Mouse (Mus musculus) cerebellum, adult 11 months (tissue): Measurements from ENCODE around the gene Slc35f2.

Source experiments
- DNase-seq: peaks from one replicate; pipeline ENCODE4 v3.0.0; 2022

Slc35f2 gene

GRCm38 (mm10) chr9:53771344-53772021 is at the start of gene Slc35f2:
Slc35f2 (plus strand) TSS chr9:53771538.
- peak; percentile 1 for DNase-seq

- DNase-seq, result no peak
Measured at GRCm38 (mm10) chr9:53740829-53741404, 30.4 kb upstream of the Slc35f2 start.

GRCm38 (mm10) chr9:53750411-53750810 is 20.9 kb upstream of the Slc35f2 start:
- no peak for DNase-seq

DNA sequence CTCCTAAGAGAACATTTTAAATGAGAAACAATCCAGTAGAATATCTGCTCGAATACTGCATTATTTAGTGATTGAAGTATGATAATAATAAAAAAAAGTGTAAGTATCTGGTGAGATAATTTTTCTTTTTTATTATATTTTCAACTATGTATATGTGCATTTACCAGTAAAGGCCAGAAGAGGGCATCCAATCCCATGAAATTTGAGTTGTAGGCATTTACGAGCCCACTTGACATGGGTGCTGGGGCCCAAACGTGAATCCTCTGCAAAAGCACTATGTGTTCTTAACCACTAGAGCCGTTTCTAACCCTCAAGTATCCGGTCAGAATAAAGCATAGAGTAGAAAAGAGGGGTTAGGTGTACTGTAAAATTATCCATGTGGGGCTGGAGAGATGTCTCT is 20.4 kb upstream of the Slc35f2 start:
- no peak for DNase-seq

- DNase-seq, result no peak
Measured at GRCm38 (mm10) chr9:53754801-53755200, 16.5 kb upstream of the Slc35f2 start.

GRCm38 (mm10) chr9:53758142-53758541 is 13.2 kb upstream of the Slc35f2 start:
- DNase-seq, result no peak

DNA sequence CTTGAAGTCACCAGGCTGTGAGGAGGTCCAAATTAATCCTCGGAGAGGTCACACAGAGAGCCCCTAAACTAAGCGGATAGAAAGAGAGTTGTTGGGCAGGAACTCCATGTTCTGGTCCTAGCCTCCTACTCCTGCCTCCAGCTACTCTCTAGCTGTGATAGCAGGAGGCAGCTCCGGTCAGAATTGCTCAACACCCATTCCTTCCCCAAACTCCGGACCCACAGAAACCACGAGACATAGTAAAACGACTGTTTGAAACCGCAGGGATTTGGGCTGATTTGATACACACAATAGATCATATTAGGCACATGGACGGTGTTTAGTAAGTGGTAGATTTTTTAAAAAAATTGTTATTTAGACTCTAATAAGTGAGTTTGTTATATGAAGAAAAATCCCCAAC is 6.6 kb upstream of the Slc35f2 start:
- no peak for DNase-seq

GRCm38 (mm10) chr9:53768486-53768885 is 2.9 kb upstream of the Slc35f2 start:
- DNase-seq, result no peak

- no peak for DNase-seq
Measured at GRCm38 (mm10) chr9:53770771-53771343, 481 bp upstream of the Slc35f2 start.

DNA sequence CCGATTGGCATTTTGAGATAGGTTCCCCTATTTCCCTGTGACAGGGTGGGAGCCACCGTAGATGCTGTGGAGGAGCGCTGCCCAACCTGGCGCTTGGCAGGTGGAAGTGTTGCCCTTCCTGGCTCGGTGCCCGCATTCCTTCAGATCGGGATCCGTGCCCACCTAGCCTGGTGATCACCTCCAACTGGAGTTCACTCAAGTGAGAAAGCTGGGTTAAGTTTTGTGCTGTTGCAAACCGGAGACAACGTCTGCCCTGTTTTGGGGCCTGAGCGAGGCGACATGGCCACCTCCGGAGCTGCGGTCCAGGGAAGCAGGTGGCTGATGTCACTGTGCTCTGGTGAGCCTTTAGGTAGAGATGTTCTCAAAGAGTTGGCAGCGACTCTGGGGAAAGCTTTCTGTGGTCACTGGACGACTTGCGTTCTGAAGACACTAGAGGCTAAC is 803 bp downstream of the Slc35f2 start:
- peak; percentile 28 for DNase-seq

DNA sequence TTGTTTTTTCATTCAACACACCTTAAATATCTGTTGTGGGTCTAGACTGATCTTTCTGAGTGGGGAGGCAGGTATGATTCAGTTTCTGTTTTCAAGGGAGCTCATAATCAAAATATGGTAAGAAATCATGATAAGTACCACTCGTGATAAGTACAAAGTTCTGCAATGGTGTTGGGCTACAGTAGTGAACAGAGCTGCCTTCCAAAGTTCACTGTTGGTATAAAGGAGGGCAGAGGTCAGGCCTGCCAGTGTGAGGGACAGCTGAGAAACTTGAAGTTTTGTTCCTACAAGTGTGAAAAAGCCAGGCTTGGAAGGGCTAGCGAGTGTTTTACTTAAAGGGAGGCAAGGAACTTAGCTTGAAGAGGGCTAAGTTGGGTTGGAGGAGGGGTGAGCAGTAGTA is 4.2 kb downstream of the Slc35f2 start:
- no peak for DNase-seq

- no peak for DNase-seq
Measured at GRCm38 (mm10) chr9:53786561-53787407, 15.4 kb downstream of the Slc35f2 start.

DNA sequence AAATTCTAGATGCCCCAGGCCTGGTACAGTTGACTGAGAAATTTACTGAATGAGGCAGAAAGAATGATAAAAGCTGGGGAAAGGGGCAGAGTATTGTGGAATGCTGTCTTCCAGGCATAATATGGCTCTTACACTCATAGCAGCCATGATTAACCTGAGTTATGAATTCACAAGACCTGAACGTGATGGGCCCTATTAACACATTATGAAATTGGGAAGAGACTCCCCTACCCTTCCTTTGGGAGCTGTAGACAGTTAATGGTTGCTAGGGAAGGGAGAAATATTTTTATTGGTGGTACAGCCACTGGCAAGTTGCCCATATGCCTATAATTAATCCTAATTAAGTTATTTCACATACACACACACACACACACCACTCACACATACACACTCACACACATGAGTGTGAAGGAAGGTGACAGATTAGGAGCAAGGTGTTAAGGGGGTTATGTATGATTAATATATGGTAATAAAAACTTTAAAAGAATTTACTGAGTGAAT is 22.5 kb downstream of the Slc35f2 start:
- DNase-seq, result no peak

DNA sequence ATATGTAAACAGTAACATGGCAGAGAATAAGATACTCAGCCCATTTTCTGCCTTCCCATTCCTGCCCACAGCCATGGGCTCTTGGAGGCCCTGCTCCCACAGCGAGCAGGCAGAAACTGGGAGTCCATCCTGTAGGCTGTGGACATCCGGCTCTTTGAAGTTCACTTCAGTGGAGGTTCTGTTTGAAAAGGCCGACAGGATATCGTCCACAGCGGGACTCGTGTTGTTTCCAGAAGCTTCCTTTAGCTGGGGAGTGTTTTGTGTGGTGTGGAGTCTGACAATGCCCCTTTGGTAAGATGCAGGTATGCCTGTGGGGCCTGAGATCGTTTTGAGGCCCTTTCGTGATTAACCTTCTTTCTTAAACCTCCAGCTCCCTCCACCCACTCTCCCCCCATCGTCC is 23.2 kb downstream of the Slc35f2 start:
- no peak for DNase-seq

- no peak for DNase-seq
Measured at GRCm38 (mm10) chr9:53795351-53795750, 24.0 kb downstream of the Slc35f2 start.

DNA sequence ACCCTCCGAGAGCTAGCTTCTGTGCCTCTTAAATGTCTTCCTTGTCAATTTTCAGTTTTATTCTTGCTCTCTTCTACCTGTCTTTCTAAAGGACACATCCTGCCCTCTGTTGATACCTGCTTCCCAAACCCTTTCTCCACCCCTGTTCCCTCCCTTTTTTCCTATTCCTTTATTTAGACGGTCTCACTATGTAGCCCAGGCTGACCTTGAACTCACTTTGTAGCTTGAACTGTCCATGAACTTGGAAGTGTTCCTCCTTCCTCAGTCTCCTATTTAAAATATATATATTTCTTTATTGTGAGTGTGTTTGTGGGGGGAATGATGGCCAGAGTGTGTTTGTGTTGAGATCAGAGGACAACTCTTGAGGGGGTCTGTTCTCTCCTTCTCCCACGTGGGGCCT is 25.0 kb downstream of the Slc35f2 start:
- DNase-seq, result no peak

GRCm38 (mm10) chr9:53797141-53797540 is 25.8 kb downstream of the Slc35f2 start:
- DNase-seq, result no peak

- DNase-seq, result no peak
Measured at GRCm38 (mm10) chr9:53802921-53803320, 31.6 kb downstream of the Slc35f2 start.

- no peak for DNase-seq
Measured at GRCm38 (mm10) chr9:53806496-53807086, 35.3 kb downstream of the Slc35f2 start.

- DNase-seq, result no peak
Measured at GRCm38 (mm10) chr9:53813418-53813817, 42.1 kb downstream of the Slc35f2 start.

GRCm38 (mm10) chr9:53818760-53819159 is 47.4 kb downstream of the Slc35f2 start:
- DNase-seq, result peak; percentile 6

DNA sequence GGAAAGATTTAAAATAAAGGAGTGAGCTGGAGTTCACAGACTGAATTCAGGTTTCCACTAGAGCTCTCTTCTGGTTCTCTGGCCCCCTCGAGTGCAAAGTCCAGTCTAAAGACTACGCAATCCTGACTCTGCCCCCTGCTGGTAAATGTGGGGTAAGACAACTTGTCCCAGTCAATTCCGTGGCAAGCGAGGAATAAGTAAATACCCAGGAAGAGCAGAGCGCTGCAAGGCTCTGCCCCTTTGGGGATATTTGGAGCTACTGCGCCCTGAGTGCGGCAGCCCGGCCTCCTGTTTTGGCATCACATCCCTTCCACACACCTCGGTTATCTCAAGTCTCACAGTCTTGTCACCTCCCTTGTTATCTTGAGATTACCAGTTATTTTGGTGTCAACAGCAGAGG is 54.0 kb downstream of the Slc35f2 start:
- no peak for DNase-seq
